ENCODE assay signal across 20 mouse cellular contexts in the genomic region with DNA sequence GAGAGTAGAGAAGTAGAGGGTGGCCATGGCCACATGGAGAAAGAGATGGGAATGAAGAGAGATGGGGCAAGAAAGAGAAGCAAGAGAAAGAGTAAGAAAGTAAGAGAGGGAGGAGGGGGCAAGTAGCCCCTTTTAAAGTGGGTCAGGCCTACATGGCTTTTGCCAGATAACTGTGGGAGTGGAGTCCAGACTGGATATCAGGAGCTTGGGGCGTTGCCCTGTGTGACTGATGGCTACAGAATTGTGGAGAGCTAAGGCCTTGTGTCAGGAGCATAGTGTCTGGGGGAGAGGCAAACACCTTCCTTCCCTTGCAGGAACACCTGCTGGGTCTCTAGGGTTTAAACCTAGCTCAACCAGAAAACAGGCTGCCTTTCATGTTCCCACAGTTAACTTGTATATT. TPM values are rescaled to one million over a fixed set of nuclear protein-coding genes. Genes with fewer than 3 reads are reported as not detected.
"Had no signal": no experiment of that assay in that cellular context is flagged by ENCODE, and none has a peak within 500 bp of the region (broad histone marks: within the 10 kb centered on the region; RNA-seq: fewer than 3 reads in every experiment).

No protein-coding gene starts in this region.

- H3K9ac ChIP-seq: lung, embryonic 14.5 days; midbrain, embryonic 12.5 days; neural tube, embryonic 13.5 days; neural tube, embryonic 15.5 days had no signal

- H3K9me3 ChIP-seq: midbrain, embryonic 10.5 days; midbrain, embryonic 12.5 days; neural tube, embryonic 13.5 days; neural tube, embryonic 15.5 days had no signal

- H3K4me3 ChIP-seq: midbrain, embryonic 10.5 days; midbrain, embryonic 12.5 days; myocyte; neural tube, embryonic 13.5 days; neural tube, embryonic 15.5 days had no signal

- H3K4me2 ChIP-seq: lung, embryonic 14.5 days; midbrain, embryonic 12.5 days; neural tube, embryonic 13.5 days; neural tube, embryonic 15.5 days had no signal

- H3K4me1 ChIP-seq: midbrain, embryonic 12.5 days; neural tube, embryonic 13.5 days; neural tube, embryonic 15.5 days had no signal

- ATAC-seq: midbrain, embryonic 16.5 days had no signal

- H3K27me3 ChIP-seq: midbrain, embryonic 12.5 days; neural tube, embryonic 13.5 days; neural tube, embryonic 15.5 days had no signal

- H3K36me3 ChIP-seq: midbrain, embryonic 10.5 days; midbrain, embryonic 12.5 days; neural tube, embryonic 13.5 days; neural tube, embryonic 15.5 days had no signal

- H3K27ac ChIP-seq: midbrain, embryonic 10.5 days; midbrain, embryonic 12.5 days; neural tube, embryonic 13.5 days; neural tube, embryonic 15.5 days had no signal

- DNase-seq: lung, adult 18-20 months; lung, embryonic 14.5 days; lung, postnatal 10 days; lung, postnatal 4 days; midbrain, embryonic 14.5 days; retina, postnatal 1 day; right cerebral cortex, adult 18-20 months; right cerebral cortex, postnatal 25 days; right cerebral cortex, postnatal 4 days; spleen, adult 18-20 months; thymus, adult 18-20 months; thymus, postnatal 14 days; thymus, postnatal 36 days had no signal

RNA-seq across cellular contexts. Expression of a gene that starts 10.4 kb away (rescaled TPM):
- total RNA-seq: megakaryocyte-erythroid progenitor cell, adult 5-6 weeks had no signal
